Mouse (Mus musculus) bone marrow macrophage, adult 2 months (primary cell): ENCODE data around the gene Rrp36.

ENCODE experiments used
- CTCF ChIP-seq: IDR thresholded peaks from 2 replicates; pipeline ENCODE4 v1.5.1; 2012; ENCODE audit warnings: low read depth, mild to moderate bottlenecking, low read length, moderate library complexity
- POLR2A ChIP-seq: IDR thresholded peaks from 2 replicates; pipeline ENCODE4 v1.6.1; 2012; ENCODE audit warnings: mild to moderate bottlenecking, low read depth, low read length, borderline replicate concordance

DNA sequence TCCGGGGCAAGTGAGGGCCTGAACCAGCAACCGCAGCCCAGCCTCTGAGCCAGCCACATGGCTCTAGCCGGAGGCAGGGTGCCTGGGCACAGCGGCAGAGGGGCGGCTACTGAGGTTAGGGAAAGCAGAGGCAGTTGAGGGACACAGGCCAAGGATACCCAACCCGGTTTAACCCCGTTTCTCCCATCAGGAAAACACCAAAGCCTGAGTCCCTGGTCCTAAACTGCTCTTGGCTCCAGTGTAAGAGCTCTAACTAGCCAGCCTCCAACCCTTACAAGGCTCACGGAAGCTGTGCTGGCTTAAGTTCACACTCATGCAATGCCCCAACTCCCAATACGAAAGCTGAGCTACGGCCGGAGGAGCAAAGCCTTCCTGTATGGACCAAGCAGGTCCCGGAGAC, 49.6 kb downstream of the Rrp36 start:
- no peak for TF ChIP-seq CTCF
- no peak for TF ChIP-seq POLR2A
